Mouse (Mus musculus): ENCODE measurements around the gene D10Jhu81e. TPM values are rescaled to one million over a fixed set of nuclear protein-coding genes. Genes with fewer than 3 reads are reported as not detected.
"Not testable (repeated sequence)": the region's sequence is repeated elsewhere in the genome, so short reads cannot be mapped to it uniquely, and the experiment has no call there.

D10Jhu81e gene
- total RNA-seq, 2 experiments from 2014 or later, result 119 to 143 TPM

DNA sequence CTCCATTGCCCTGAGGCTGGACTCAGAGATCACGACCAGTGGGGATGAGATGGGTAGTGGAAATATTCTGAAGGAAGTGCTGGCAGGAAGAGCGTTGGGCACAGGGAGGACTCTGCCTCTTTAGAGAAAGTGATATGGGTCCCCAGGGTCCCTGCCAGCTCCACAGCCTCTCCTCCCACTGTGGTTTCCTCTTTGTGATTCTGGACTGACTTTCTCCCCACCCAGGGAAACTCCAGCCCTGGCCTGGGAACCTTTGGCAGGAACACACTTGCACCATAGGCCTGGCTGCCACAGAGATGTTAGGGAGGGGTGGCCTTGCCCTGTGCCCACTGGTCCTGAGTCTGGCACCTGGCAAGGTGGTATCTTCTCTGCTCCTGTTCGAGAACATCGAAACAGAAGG is 39.6 kb downstream of the D10Jhu81e start:
- DNase-seq, result no peak

DNA sequence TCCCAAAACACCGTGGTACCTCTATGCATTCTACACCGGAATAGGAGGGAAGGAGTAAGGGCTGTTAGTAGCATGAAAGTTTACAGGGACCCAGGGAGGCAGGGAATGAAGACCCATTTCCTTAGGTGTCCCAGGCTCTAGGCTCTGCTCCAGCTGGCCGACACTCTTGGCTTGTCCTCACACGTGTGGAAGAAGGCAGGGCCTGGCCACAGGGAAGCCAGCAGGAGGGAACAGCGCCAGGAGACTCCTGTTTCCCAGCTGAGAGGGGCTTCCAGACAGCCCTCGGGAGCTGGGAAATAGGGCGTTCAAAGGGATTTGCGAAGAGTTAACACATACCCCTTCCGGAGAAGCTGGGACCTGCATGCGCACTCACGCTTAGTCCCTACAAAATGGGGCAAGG is 40.2 kb downstream of the D10Jhu81e start:
- no peak for DNase-seq

DNA sequence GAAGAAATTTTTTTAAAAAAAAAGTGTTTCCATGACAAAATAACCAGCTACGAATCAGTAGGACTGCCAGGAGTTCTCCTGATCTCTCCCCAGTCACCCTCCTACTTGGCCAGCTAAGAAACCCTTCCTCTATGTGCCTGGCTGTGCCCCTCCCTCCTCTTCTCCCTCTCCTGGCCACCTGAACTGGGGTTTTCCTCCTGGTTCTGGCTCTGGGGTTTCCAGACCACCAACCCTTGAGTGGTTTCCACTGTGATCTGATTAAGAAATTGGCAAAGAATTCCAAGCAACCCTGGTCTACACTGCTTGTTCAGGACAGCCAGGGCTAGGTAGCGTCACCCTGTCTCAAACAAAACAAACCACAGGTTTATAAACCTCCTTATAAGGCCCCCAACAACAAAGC is 40.9 kb downstream of the D10Jhu81e start:
- no peak for DNase-seq

DNA sequence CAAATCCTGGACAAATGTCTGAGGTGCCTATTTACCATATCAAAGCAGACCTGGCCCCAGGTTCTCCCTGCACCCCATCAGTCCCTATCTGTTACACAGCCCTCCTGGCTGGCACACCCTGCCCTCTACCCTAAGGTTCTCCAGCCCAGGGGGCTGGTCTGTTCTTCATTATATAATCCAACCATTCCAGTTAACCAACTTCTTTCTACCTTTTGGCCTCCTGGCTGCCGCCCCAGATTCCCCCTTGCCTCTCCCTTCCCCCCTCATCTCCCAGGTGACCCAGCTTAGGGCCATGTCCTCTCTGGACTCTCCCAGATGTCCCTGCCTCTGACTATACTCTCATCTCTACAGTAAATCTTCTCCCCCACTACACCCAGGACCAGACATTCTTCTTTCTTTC is 41.7 kb downstream of the D10Jhu81e start:
- DNase-seq, result no peak

DNA sequence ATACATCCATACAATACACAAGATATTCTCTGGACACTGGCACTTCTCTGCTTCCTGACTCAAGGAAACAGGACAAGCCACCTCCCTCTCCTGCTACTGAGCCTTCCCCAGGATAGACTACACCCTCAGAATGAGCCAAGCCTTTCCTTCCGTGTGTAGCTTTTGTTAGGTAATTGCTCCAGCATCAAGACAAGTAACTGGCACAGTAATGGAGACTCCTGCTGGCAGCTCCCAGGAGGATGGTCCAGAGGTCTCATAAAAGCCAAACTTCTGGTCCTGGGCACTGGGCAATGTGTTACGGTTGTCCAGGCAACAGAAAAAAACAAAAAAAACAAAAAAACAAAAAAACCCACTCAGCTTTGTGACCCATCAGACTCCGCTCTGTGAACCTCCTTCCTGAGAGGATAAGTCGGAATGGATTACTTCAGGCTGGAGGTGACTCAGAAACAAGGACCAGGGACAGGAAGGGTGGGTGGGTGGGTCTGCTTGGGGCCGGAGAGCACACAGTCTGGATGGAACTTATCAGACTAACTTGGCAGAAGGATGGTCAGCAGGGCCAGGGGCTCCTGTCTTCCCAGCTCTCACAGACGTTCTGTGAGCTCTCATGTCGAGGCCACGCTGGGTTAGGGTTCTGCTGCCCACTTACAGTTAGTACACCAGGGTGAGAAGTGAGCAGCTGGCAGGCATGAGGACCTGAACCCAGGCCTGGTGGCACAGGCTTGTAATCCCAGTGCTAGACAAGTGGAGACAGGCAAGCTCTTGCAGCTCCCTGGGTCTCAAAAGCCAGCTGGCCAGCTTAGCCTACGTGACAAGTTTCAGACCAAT is 42.3 kb downstream of the D10Jhu81e start:
- no peak for DNase-seq

DNA sequence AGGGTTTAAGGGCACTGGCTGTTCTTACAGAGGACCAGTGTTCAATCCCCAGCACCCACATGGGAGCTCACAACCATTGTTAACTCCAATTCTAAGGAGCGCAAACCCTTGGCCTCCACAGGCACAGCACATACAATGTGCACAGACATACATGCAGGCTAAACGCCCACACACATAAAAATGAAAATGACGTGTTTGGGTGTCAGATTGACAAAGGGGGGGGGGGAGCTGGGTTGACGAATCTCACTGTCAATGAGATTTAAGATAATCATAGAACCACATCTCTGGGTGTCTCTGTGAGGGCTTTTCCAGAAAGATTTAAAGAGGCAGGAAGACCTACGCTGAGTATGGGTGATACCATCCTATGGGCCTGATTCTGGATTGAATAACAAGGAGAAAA is 43.3 kb downstream of the D10Jhu81e start:
- DNase-seq, result no peak

DNA sequence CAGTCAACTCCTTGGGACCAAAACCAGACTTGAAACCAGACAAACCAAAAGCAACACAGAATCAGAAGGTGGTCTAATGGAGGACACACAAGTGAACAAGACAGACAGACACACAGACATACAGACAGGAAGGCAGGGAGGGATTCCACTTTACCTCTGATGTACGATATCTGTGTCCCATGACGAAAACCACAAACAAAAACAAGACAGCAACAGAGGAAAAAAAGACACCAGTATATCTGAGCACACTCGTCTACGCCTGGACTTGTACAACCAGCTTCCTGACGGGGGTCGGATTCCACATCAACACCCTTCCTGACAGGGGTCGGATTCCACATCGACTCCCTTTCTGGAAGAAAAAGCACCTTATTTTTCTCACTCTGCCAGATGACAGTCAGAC is 44.5 kb downstream of the D10Jhu81e start:
- not testable (repeated sequence) for DNase-seq

DNA sequence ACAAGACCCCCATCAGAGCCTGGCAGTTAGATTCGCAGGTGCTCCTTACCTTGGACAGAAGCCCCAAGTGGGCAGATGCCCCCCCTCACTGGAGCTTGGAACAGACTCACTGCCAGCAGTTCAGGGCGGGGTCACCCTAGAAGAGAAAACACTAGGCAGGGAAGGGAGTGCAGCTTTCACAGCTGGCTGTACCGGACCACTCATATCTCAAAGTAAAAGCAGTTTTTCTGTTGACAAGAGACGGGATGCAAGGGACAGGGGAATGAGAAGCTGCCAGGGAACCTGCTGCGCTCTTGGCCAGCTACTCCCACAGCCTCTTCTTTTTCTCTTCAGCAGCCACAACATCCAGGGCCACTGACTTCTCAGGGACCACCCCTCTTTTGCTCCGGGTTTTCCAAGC is 45.4 kb downstream of the D10Jhu81e start:
- DNase-seq, result not testable (repeated sequence)

DNA sequence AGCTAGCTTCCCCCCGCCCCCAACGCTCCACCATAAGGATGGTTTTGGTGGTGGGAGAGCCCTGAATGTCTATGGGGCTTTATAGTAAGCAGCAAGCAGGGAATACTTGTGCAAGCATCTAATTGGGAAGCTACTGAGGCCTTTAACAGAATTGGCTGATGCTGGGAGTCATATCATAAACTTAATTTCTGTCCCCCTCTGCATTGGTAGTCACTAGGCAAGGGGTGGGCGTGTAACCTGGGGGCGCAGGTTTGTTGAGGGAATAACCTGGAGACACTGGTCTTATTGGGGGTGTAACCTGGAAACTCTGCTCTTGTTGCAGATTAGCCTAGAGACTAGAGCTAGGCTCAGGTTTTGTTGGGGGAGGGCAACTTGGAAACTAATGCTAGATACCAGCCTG is 50.2 kb downstream of the D10Jhu81e start:
- DNase-seq, result no peak

DNA sequence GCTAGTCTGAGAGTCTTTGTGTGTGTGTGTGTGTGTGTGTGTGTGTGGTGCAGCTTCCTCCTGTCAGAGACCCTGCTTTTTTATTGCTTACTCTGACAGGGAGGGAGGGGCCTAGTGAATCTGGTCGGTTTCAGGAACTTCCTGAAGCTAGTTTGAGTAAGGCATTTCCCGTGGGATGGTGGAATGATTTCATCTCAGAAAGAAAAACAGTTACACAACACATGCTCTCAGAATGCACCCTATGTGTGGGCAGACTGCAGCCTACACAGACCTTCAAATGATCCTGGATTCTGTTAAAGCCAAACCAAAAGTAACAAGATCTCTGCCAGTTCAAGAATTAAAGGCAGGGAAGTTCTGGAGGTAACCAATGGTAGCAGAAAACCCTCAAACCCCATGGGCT is 54.4 kb downstream of the D10Jhu81e start:
- no peak for DNase-seq

DNA sequence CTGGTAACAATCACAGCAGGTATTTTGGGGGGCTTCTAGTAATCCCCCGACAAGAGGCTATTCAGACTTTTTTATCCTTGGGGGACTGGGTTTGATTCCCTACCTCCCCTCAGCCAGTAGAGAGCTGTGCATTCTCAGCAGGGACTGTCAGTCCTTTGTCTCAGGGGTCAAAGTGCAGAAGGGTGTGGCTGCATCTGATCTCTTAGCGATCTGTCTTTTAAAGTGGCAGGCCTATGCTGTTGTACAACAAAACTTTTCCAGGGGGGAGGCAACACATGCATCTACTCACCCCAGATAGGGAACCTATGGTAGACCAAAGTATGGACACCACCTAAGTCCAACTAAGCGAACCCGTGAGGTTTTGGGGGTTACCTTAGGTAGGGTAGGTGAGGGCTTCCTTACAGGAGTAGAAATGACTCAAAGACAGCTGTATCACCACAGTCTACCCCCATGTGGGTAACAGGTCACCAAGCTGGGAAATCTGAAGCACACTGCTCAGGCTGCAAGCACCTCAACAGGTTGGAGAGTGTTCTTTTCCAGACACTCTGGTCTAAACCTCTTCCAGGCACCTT is 55.0 kb downstream of the D10Jhu81e start:
- DNase-seq, result no peak

Other genes with a start within 250 kb of the D10Jhu81e start
- under 1 TPM; 0.26 to 0.75 TPM for gene Trpm2, start 199.2 kb downstream of the D10Jhu81e start, total RNA-seq (2021)
- 1 to 10 TPM; 5.1 to 6.3 TPM for gene 1810043G02Rik, start 191.3 kb downstream of the D10Jhu81e start, total RNA-seq (2021)
- gene Pfkl, start 159.7 kb downstream of the D10Jhu81e start, total RNA-seq (2021), result 10 to 100 TPM in 1 of 2 experiments, 1 to 10 TPM in 1; 9.7 to 12.2 TPM
- not detected for gene Dnmt3l, start 127.8 kb downstream of the D10Jhu81e start, total RNA-seq (2021)
- gene Aire, start 126.2 kb downstream of the D10Jhu81e start, total RNA-seq (2021), result not detected
- 1 to 10 TPM; 2.0 to 2.3 TPM for gene Icosl, start 100.5 kb downstream of the D10Jhu81e start, total RNA-seq (2021)
- gene Pwp2, start 15.4 kb upstream of the D10Jhu81e start, total RNA-seq (2021), result 1 to 10 TPM; 8.6 to 8.8 TPM
- gene Trappc10, start 74.9 kb upstream of the D10Jhu81e start, total RNA-seq (2021), result 10 to 100 TPM; 35.2 to 37.9 TPM
- gene Agpat3, start 182.7 kb upstream of the D10Jhu81e start, total RNA-seq (2021), result 100 to 1,000 TPM; 182 to 191 TPM
- gene Rrp1, start 243.3 kb upstream of the D10Jhu81e start, total RNA-seq (2021), result 10 to 100 TPM; 82.0 to 91.3 TPM

All from gastrocnemius, postnatal 10 days (tissue).